Mouse (Mus musculus): ENCODE data around the gene Plod1.

Plod1 gene

GRCm38 (mm10) chr4:147936331-147936954 lies at the start of gene Plod1:
Gene Plod1, minus strand, starts transcription at chr4:147936767.
- DNase-seq = peak; percentile 86 to 87

- peak in 1 of 2 experiments; percentile 29 for DNase-seq
Observed at GRCm38 (mm10) chr4:147985205-147986132, 48.9 kb upstream of the Plod1 start, which contains the start of gene Nppb. Gene Nppb, plus strand, starts transcription at chr4:147985788.

GRCm38 (mm10) chr4:147979441-147979860 lies 42.9 kb upstream of the Plod1 start:
- no peak for DNase-seq

- DNase-seq = no peak
Observed at GRCm38 (mm10) chr4:147978391-147978790, 41.8 kb upstream of the Plod1 start.

GRCm38 (mm10) chr4:147977726-147978125 lies 41.2 kb upstream of the Plod1 start:
- DNase-seq = no peak

GRCm38 (mm10) chr4:147976237-147976636 lies 39.7 kb upstream of the Plod1 start:
- DNase-seq = no peak

GRCm38 (mm10) chr4:147969337-147969736 lies 32.8 kb upstream of the Plod1 start:
- DNase-seq = no peak

GRCm38 (mm10) chr4:147968816-147969215 lies 32.2 kb upstream of the Plod1 start:
- no peak for DNase-seq

- no peak for DNase-seq
Observed at GRCm38 (mm10) chr4:147965712-147966111, 29.1 kb upstream of the Plod1 start.

GRCm38 (mm10) chr4:147963623-147964022 lies 27.1 kb upstream of the Plod1 start:
- DNase-seq = no peak

GRCm38 (mm10) chr4:147962781-147963180 lies 26.2 kb upstream of the Plod1 start:
- DNase-seq = no peak

- peak; percentile 34 to 49 for DNase-seq
Observed at GRCm38 (mm10) chr4:147959881-147960831, 23.6 kb upstream of the Plod1 start.

GRCm38 (mm10) chr4:147957141-147957540 lies 20.6 kb upstream of the Plod1 start:
- DNase-seq = no peak

- peak in 1 of 2 experiments; percentile 21 for DNase-seq
Observed at GRCm38 (mm10) chr4:147953590-147953989, 17.0 kb upstream of the Plod1 start.

- DNase-seq = no peak
Observed at GRCm38 (mm10) chr4:147947511-147947910, 10.9 kb upstream of the Plod1 start.

GRCm38 (mm10) chr4:147943005-147943404 lies 6.4 kb upstream of the Plod1 start:
- DNase-seq = no peak

- DNase-seq = peak in 1 of 2 experiments; percentile 21
Observed at GRCm38 (mm10) chr4:147941045-147942020, 4.8 kb upstream of the Plod1 start.

GRCm38 (mm10) chr4:147940576-147941044 lies 4.0 kb upstream of the Plod1 start, which contains the start of gene 2510039O18Rik:
Gene 2510039O18Rik, plus strand, starts transcription at chr4:147940895.
- peak; percentile 87 to 90 for DNase-seq

- no peak for DNase-seq
Observed at GRCm38 (mm10) chr4:147940111-147940510, 3.5 kb upstream of the Plod1 start.

GRCm38 (mm10) chr4:147938148-147939096 lies 1.9 kb upstream of the Plod1 start:
- peak; percentile 23 to 44 for DNase-seq

All from lung, adult 18-20 months (tissue).